Mouse (Mus musculus) CH12.LX (cell line): ENCODE measurements around the gene Fam160a1. TPM values are rescaled to one million over a fixed set of nuclear protein-coding genes. Genes with fewer than 3 reads are reported as not detected.
A peak's percentile ranks its signal among the peaks of the same experiment; 100 is the strongest.

Experiments used
- DNase-seq: peaks from one replicate; pipeline ENCODE4 v3.0.0-alpha.2; 2013; ENCODE audit errors: extremely low read depth
- H3K27ac ChIP-seq: 2 replicates; pipeline ENCODE4 v1.5.1; 2012; ENCODE audit warnings: low read depth, mild to moderate bottlenecking, control low read depth, moderate library complexity; ENCODE audit not compliant: insufficient read depth
- H3K27me3 ChIP-seq: replicated peaks from 2 replicates; pipeline ENCODE3; 2012; ENCODE audit warnings: inconsistent platforms
- H3K36me3 ChIP-seq, 2 experiments: replicated peaks in 1 of 2; 2 replicates each; pipeline versions ENCODE3 to v1.6.1; 2012; ENCODE audit warnings: inconsistent platforms in 1 of 2, low read length in 1 of 2, mild to moderate bottlenecking in 1 of 2, mixed read lengths in 1 of 2, moderate library complexity in 1 of 2; ENCODE audit not compliant: control insufficient read depth in 1 of 2, insufficient read depth in 1 of 2
- H3K4me1 ChIP-seq, 2 experiments: 2 replicates each; pipeline ENCODE4 v1.6.1; 2012; ENCODE audit warnings: inconsistent platforms in 1 of 2, moderate library complexity in 1 of 2; ENCODE audit not compliant: insufficient read depth in 2 of 2, control insufficient read depth in 1 of 2
- H3K4me2 ChIP-seq: 2 replicates; pipeline ENCODE4 v1.6.1; 2012; ENCODE audit warnings: low read depth, mild to moderate bottlenecking, control low read depth; ENCODE audit not compliant: poor library complexity, insufficient read depth, severe bottlenecking
- H3K4me3 ChIP-seq, 3 experiments: fragments of 150-350 bp in 1 of 3; sonication (generic) in 1 of 3; replicated peaks in 1 of 3; 2 replicates each; pipeline versions ENCODE3 to v1.5.1; 2011 to 2012; ENCODE audit warnings: low read depth in 2 of 3, low read length in 2 of 3, mild to moderate bottlenecking in 2 of 3, moderate library complexity in 2 of 3, control low read depth in 1 of 3, improper control_type of control experiment in 1 of 3, inconsistent platforms in 1 of 3, mixed read lengths in 1 of 3; ENCODE audit not compliant: poor library complexity in 1 of 3
- H3K79me2 ChIP-seq: replicated peaks from 2 replicates; pipeline ENCODE4 v1.6.1; 2012; ENCODE audit warnings: mild to moderate bottlenecking, moderate library complexity; ENCODE audit not compliant: control insufficient read depth, poor library complexity, insufficient read depth, severe bottlenecking; ENCODE audit errors: extremely low read depth
- H3K9ac ChIP-seq: 2 replicates; pipeline ENCODE4 v1.6.1; 2012; ENCODE audit warnings: low read depth, mild to moderate bottlenecking, control low read depth, moderate library complexity; ENCODE audit not compliant: insufficient read depth
- H3K9me3 ChIP-seq: replicated peaks from 2 replicates; pipeline ENCODE3; 2012; ENCODE audit warnings: low read length, inconsistent platforms, mixed read lengths
- BHLHE40 ChIP-seq: IDR thresholded peaks from 2 replicates; pipeline ENCODE4 v1.6.1; 2011; ENCODE audit warnings: mild to moderate bottlenecking, low read depth, low read length, improper control_type of control experiment
- EP300 ChIP-seq: IDR thresholded peaks from 2 replicates; pipeline ENCODE4 v1.6.1; 2011; ENCODE audit warnings: low read length, improper control_type of control experiment
- ETS1 ChIP-seq: conservative IDR thresholded peaks from 2 replicates; pipeline ENCODE4 v1.6.1; 2012; ENCODE audit warnings: low read depth, mild to moderate bottlenecking, inconsistent platforms, low read length, improper control_type of control experiment, moderate library complexity
- HCFC1 ChIP-seq: IDR thresholded peaks from 2 replicates; pipeline ENCODE4 v1.6.1; 2012; ENCODE audit warnings: low read depth, mild to moderate bottlenecking, inconsistent platforms, low read length, improper control_type of control experiment
- IRF4 ChIP-seq: IDR thresholded peaks from 2 replicates; pipeline ENCODE4 v1.6.1; 2014; ENCODE audit warnings: low read depth, mild to moderate bottlenecking, inconsistent platforms, low read length, improper control_type of control experiment
- JUN ChIP-seq: IDR thresholded peaks from 2 replicates; pipeline ENCODE4 v1.6.1; 2011; ENCODE audit warnings: low read depth, mild to moderate bottlenecking, low read length, improper control_type of control experiment, moderate library complexity; ENCODE audit not compliant: insufficient read depth
- MAFK ChIP-seq: IDR thresholded peaks from 2 replicates; pipeline ENCODE4 v1.6.1; 2011; ENCODE audit warnings: low read length, improper control_type of control experiment; ENCODE audit not compliant: insufficient replicate concordance
- MAX ChIP-seq: IDR thresholded peaks from 2 replicates; pipeline ENCODE4 v1.6.1; 2011; ENCODE audit warnings: low read length, improper control_type of control experiment
- MAZ ChIP-seq: IDR thresholded peaks from 2 replicates; pipeline ENCODE4 v1.6.1; 2012; ENCODE audit warnings: low read depth, mild to moderate bottlenecking, inconsistent platforms, low read length, improper control_type of control experiment, moderate library complexity
- MEF2A ChIP-seq: IDR thresholded peaks from 2 replicates; pipeline ENCODE4 v1.6.1; 2014; ENCODE audit warnings: low read depth, mild to moderate bottlenecking, inconsistent platforms, low read length, improper control_type of control experiment, borderline replicate concordance
- MXI1 ChIP-seq: IDR thresholded peaks from 2 replicates; pipeline ENCODE4 v1.6.1; 2011; ENCODE audit warnings: mild to moderate bottlenecking, low read depth, low read length, improper control_type of control experiment
- NELFE ChIP-seq: IDR thresholded peaks from 2 replicates; pipeline ENCODE4 v1.6.1; 2011; ENCODE audit warnings: low read depth, low read length, improper control_type of control experiment
- NRF1 ChIP-seq: IDR thresholded peaks from 2 replicates; pipeline ENCODE4 v1.6.1; 2014; ENCODE audit warnings: low read depth, mild to moderate bottlenecking, inconsistent platforms, low read length, improper control_type of control experiment, moderate library complexity
- RCOR1 ChIP-seq: conservative IDR thresholded peaks from 2 replicates; pipeline ENCODE4 v1.6.1; 2012; ENCODE audit warnings: low read depth, mild to moderate bottlenecking, inconsistent platforms, low read length, improper control_type of control experiment
- SIN3A ChIP-seq: IDR thresholded peaks from 2 replicates; pipeline ENCODE4 v1.6.1; 2012; ENCODE audit warnings: low read length, improper control_type of control experiment, inconsistent platforms
- SMC3 ChIP-seq: IDR thresholded peaks from 2 replicates; pipeline ENCODE4 v1.6.1; 2011; ENCODE audit warnings: low read depth, low read length, improper control_type of control experiment
- TCF12 ChIP-seq: IDR thresholded peaks from 2 replicates; pipeline ENCODE4 v1.6.1; 2014; ENCODE audit warnings: low read depth, mild to moderate bottlenecking, inconsistent platforms, low read length, improper control_type of control experiment
- ZMIZ1 ChIP-seq: IDR thresholded peaks from 2 replicates; pipeline ENCODE4 v1.6.1; 2012; ENCODE audit warnings: low read depth, mild to moderate bottlenecking, inconsistent platforms, low read length, improper control_type of control experiment
- dilution Hi-C: fragments of 300-500 bp; cut with MboI; formaldehyde crosslinking; loops from 2 replicates; pipeline ENCODE4 v1.14.3; 2020; ENCODE audit warnings: low sequenced_read_pairs; ENCODE audit not compliant: extremely low pct_unique_long_range_greater_than_20kb, extremely low pct_ligation_motif_present
- in situ Hi-C: fragments of 300-500 bp; cut with MboI; formaldehyde crosslinking; loops from 3 replicates; pipeline ENCODE4 v1.14.3; 2019; ENCODE audit warnings: low sequenced_read_pairs, low pct_ligation_motif_present, low pct_unique_long_range_greater_than_20kb, mixed read lengths
- polyA plus RNA-seq: library from polyadenylated mRNA; unstranded; fragments of >175 nt; gene quantifications from 2 replicates; pipeline ENCODE4 v1.2.1, GENCODE M21; 2012; ENCODE audit warnings: low read depth; ENCODE audit not compliant: insufficient read length
- total RNA-seq, 2 experiments: library from RNA; depleted of rRNA; stranded (reverse); fragments of 300-350 nt in 1 of 2; fragments of >200 nt in 1 of 2; gene quantifications; 2 replicates each; pipeline ENCODE4 v1.2.3; 2012 to 2014

Fam160a1 gene
- total and polyA plus RNA-seq, 3 experiments, result 0.17 to 0.41 (median 0.20) TPM

DNA sequence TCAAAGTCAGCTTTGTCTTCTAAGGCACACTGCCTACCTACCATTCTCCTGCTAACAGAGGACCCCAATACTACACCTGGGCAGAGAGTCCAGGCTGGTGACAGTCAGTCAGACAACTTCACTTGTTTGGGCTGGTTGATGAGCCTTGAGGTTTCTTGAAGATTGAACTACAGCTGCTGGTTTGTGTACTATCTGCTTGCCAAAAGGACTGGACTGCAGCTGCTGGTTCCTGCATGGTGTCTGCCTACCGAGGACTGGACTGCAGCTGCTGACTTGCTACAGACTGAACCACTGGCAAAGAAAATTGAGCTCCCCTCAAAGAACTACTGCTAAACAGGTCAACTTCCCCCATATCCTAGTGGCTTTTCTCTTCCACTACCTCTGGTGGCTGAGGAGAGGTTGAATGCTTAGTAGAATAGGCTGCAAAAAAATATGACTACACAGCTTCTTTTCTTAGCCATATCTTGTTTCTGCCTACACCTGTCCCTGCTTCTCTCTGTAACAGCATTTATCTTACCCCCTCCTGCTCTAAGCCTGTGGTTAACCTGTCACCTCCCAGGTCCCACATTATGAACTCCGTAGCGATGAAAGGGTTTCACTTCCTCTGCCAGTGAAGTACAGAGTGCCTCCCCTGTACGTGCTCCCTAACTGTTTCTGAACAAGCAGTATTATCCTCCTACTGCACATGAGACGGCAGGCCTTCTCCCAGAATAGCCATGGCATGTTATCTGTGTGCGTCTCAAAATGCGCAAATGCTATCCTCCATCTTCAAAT, 103.0 kb downstream of the Fam160a1 start:
- no peak overlapping the region for H3K27ac ChIP-seq
- peak; percentile 79 for DNase-seq
- TF ChIP-seq HCFC1 (no peak), MAX (0 out of 2 replicates have a peak, but pooled peaks have one; percentile 9), MXI1 (no peak), IRF4 (peak; percentile 93), BHLHE40 (peak; percentile 50; the same call in 1 of the 2 replicates), MAZ (peak; percentile 55; the same call in 1 of the 2 replicates), NRF1 (no peak), TCF12 (0 out of 2 replicates have a peak, but pooled peaks have one; percentile 20), ETS1 (no peak), ZMIZ1 (no peak), EP300 (peak; percentile 89), NELFE (no peak), SMC3 (no peak), MAFK (peak; percentile 53; the same call in 1 of the 2 replicates), SIN3A (no peak)
- TF ChIP-seq, all 38 proteins: peak for 7
- H3K9ac ChIP-seq, result no peak overlapping the region
- H3K4me1 ChIP-seq, result peaks cover 0 to 21% of the 10 kb centered on the region in 2 experiments; a peak in 2 of 4 replicates
- H3K4me3 ChIP-seq, result no peak overlapping the region
- H3K36me3 ChIP-seq, result no peaks in the 10 kb centered on the region
- dilution Hi-C loops, result no loop called here
- in situ Hi-C loops, result loop anchor here (25.0 kb wide), 1 partner anchor 398 kb away; no protein-coding TSS in a partner anchor
- no peaks in the 10 kb centered on the region for H3K79me2 ChIP-seq
- H3K27me3 ChIP-seq, result no peaks in the 10 kb centered on the region
- H3K9me3 ChIP-seq, result peaks cover 13% of the 10 kb centered on the region
- no peak overlapping the region for H3K4me2 ChIP-seq

DNA sequence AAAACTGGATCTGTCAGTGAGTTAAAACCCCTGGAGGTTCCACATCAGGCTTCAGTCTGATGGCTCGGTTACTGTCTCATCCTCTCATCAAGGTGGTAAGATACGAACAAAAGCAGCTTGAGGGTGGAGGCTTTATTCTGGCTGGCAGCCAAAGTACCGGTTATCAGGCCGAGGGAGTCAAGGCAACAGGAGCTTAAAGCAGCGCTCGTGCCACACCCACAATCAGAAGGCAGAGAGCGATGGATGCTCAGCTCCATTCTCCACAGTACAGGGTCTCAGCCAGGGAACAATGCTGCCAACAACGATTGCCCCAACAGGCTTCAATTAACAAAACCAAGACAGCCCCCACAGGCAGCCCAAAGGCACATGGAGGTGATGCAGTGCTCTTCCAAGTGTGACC, 106.4 kb downstream of the Fam160a1 start:
- H3K79me2 ChIP-seq, result no peaks in the 10 kb centered on the region
- peaks cover 13% of the 10 kb centered on the region for H3K9me3 ChIP-seq
- peaks cover 0 to 20% of the 10 kb centered on the region in 2 experiments; a peak in 2 of 4 replicates for H3K4me1 ChIP-seq
- no peak for DNase-seq
- no peaks in the 10 kb centered on the region for H3K36me3 ChIP-seq
- in situ Hi-C loops, result loop anchor here (25.0 kb wide), 1 partner anchor 402 kb away; no protein-coding TSS in a partner anchor
- H3K9ac ChIP-seq, result no peak overlapping the region
- H3K27ac ChIP-seq, result no peak overlapping the region
- H3K4me3 ChIP-seq, result no peak overlapping the region
- TF ChIP-seq MEF2A, result no peak
- TF ChIP-seq RCOR1, result no peak
- TF ChIP-seq ETS1, result no peak
- no peak for TF ChIP-seq ZMIZ1
- TF ChIP-seq JUN, result no peak
- TF ChIP-seq NELFE, result no peak
- H3K27me3 ChIP-seq, result no peaks in the 10 kb centered on the region
- dilution Hi-C loops, result no loop called here
- no peak overlapping the region for H3K4me2 ChIP-seq
